Mouse (Mus musculus) MEL (cell line): ENCODE results near the gene Tmem104. TPM values are rescaled to one million over a fixed set of nuclear protein-coding genes. Genes with fewer than 3 reads are reported as not detected.

Experiments
- DNase-seq: peaks from one replicate; pipeline ENCODE4 v3.0.0; 2011; ENCODE audit warnings: low read depth, low spot score
- H3K27ac ChIP-seq: 2 replicates; pipeline ENCODE4 v1.5.1; 2012; ENCODE audit warnings: low read depth, mild to moderate bottlenecking, control low read depth, low read length, moderate library complexity; ENCODE audit not compliant: control insufficient read depth
- H3K27me3 ChIP-seq, 2 experiments: fragments of 150-350 bp in 1 of 2; sonication (generic) in 1 of 2; 2 replicates each; pipeline ENCODE4 v1.6.1; 2012; ENCODE audit warnings: low read length in 2 of 2, mild to moderate bottlenecking in 2 of 2, improper control_type of control experiment in 1 of 2, moderate library complexity in 1 of 2; ENCODE audit not compliant: insufficient read depth in 2 of 2, control insufficient read depth in 1 of 2
- H3K36me3 ChIP-seq, 2 experiments: 2 replicates each; pipeline ENCODE4 v1.6.1; 2012 to 2014; ENCODE audit warnings: low read length in 2 of 2, improper control_type of control experiment in 1 of 2, inconsistent platforms in 1 of 2, mild to moderate bottlenecking in 1 of 2; ENCODE audit not compliant: insufficient read depth in 2 of 2, control insufficient read depth in 1 of 2
- H3K4me1 ChIP-seq, 2 experiments: fragments of 150-350 bp in 1 of 2; sonication (generic) in 1 of 2; 2 replicates each; pipeline ENCODE4 v1.6.1; 2012; ENCODE audit warnings: low read length in 2 of 2, improper control_type of control experiment in 1 of 2, mild to moderate bottlenecking in 1 of 2; ENCODE audit not compliant: insufficient read depth in 2 of 2, control insufficient read depth in 1 of 2
- H3K4me3 ChIP-seq, 2 experiments: fragments of 150-350 bp in 1 of 2; sonication (generic) in 1 of 2; 2 replicates each; pipeline ENCODE4 v1.5.1; 2012; ENCODE audit warnings: low read depth in 2 of 2, low read length in 2 of 2, mild to moderate bottlenecking in 2 of 2, moderate library complexity in 2 of 2, control low read depth in 1 of 2, improper control_type of control experiment in 1 of 2; ENCODE audit not compliant: control insufficient read depth in 1 of 2, insufficient read depth in 1 of 2
- H3K79me2 ChIP-seq: 2 replicates; pipeline ENCODE4 v1.6.1; 2012; ENCODE audit warnings: mild to moderate bottlenecking, low read length, moderate library complexity; ENCODE audit not compliant: control insufficient read depth, poor library complexity, insufficient read depth
- H3K9ac ChIP-seq: 2 replicates; pipeline ENCODE4 v1.6.1; 2012; ENCODE audit warnings: low read depth, mild to moderate bottlenecking, control low read depth, low read length, moderate library complexity; ENCODE audit not compliant: control insufficient read depth, poor library complexity, severe bottlenecking
- H3K9me3 ChIP-seq: fragments of 150-350 bp; sonication (generic); replicated peaks from 2 replicates; pipeline ENCODE4 v1.6.1; 2012; ENCODE audit warnings: mild to moderate bottlenecking, low read length, improper control_type of control experiment, moderate library complexity; ENCODE audit not compliant: insufficient read depth
- CHD1 ChIP-seq: IDR thresholded peaks from 2 replicates; pipeline ENCODE4 v1.6.1; 2012; ENCODE audit warnings: low read depth, mild to moderate bottlenecking, inconsistent platforms, low read length, improper control_type of control experiment
- CHD2 ChIP-seq: IDR thresholded peaks from 2 replicates; pipeline ENCODE4 v1.6.1; 2011; ENCODE audit warnings: low read length, improper control_type of control experiment
- CTCF ChIP-seq, 3 experiments: IDR thresholded peaks in 2 of 3; conservative IDR thresholded peaks in 1 of 3; 2 replicates each; pipeline ENCODE4 v1.5.1; 2011 to 2012; ENCODE audit warnings: low read length in 3 of 3, low read depth in 2 of 3, mild to moderate bottlenecking in 2 of 3, improper control_type of control experiment in 1 of 3, inconsistent platforms in 1 of 3, mixed read lengths in 1 of 3, moderate library complexity in 1 of 3; ENCODE audit not compliant: control insufficient read depth in 1 of 3, insufficient read depth in 1 of 3, poor library complexity in 1 of 3, severe bottlenecking in 1 of 3
- ELF1 ChIP-seq: IDR thresholded peaks from 2 replicates; pipeline ENCODE4 v1.6.1; 2014; ENCODE audit warnings: low read depth, mild to moderate bottlenecking, inconsistent platforms, low read length, improper control_type of control experiment, moderate library complexity
- EP300 ChIP-seq, 2 experiments: IDR thresholded peaks; 2 replicates each; pipeline ENCODE4 v1.6.1; 2011; ENCODE audit warnings: improper control_type of control experiment in 2 of 2, low read length in 2 of 2, low read depth in 1 of 2, mild to moderate bottlenecking in 1 of 2
- ETS1 ChIP-seq: IDR thresholded peaks from 2 replicates; pipeline ENCODE4 v1.6.1; 2012; ENCODE audit warnings: low read depth, mild to moderate bottlenecking, inconsistent platforms, low read length, improper control_type of control experiment, moderate library complexity
- GABPA ChIP-seq: IDR thresholded peaks from 2 replicates; pipeline ENCODE4 v1.6.1; 2012; ENCODE audit warnings: low read depth, mild to moderate bottlenecking, inconsistent platforms, low read length, improper control_type of control experiment, moderate library complexity
- GATA1 ChIP-seq: IDR thresholded peaks from 2 replicates; pipeline ENCODE4 v1.6.1; 2011; ENCODE audit warnings: low read depth, low read length, improper control_type of control experiment
- JUND ChIP-seq: IDR thresholded peaks from 2 replicates; pipeline ENCODE4 v1.6.1; 2011; ENCODE audit warnings: low read depth, mild to moderate bottlenecking, improper control_type of control experiment, low read length
- MAFK ChIP-seq: IDR thresholded peaks from 2 replicates; pipeline ENCODE4 v1.6.1; 2011; ENCODE audit warnings: low read depth, mild to moderate bottlenecking, low read length, improper control_type of control experiment, borderline replicate concordance
- MAX ChIP-seq: IDR thresholded peaks from 2 replicates; pipeline ENCODE4 v1.6.1; 2011; ENCODE audit warnings: low read length, improper control_type of control experiment
- MAZ ChIP-seq: IDR thresholded peaks from 2 replicates; pipeline ENCODE4 v1.6.1; 2012; ENCODE audit warnings: low read depth, mild to moderate bottlenecking, inconsistent platforms, low read length, improper control_type of control experiment
- MEF2A ChIP-seq: IDR thresholded peaks from 2 replicates; pipeline ENCODE4 v1.6.1; 2014; ENCODE audit warnings: low read depth, mild to moderate bottlenecking, inconsistent platforms, low read length, improper control_type of control experiment; ENCODE audit not compliant: poor library complexity, insufficient replicate concordance, severe bottlenecking; ENCODE audit errors: extremely low read depth
- MYB ChIP-seq: IDR thresholded peaks from 2 replicates; pipeline ENCODE4 v1.6.1; 2011; ENCODE audit warnings: mild to moderate bottlenecking, low read depth, low read length, improper control_type of control experiment
- MYC ChIP-seq: IDR thresholded peaks from 2 replicates; pipeline ENCODE4 v1.6.1; 2011; ENCODE audit warnings: low read depth, mild to moderate bottlenecking, low read length, improper control_type of control experiment, moderate library complexity
- RAD21 ChIP-seq: IDR thresholded peaks from 2 replicates; pipeline ENCODE4 v1.6.1; 2011; ENCODE audit warnings: mild to moderate bottlenecking, low read depth, low read length, improper control_type of control experiment
- RCOR1 ChIP-seq: IDR thresholded peaks from 2 replicates; pipeline ENCODE4 v1.6.1; 2012; ENCODE audit warnings: low read depth, mild to moderate bottlenecking, inconsistent platforms, low read length, improper control_type of control experiment
- TAL1 ChIP-seq: IDR thresholded peaks from 2 replicates; pipeline ENCODE4 v1.6.1; 2012; ENCODE audit warnings: mild to moderate bottlenecking, inconsistent platforms, low read length, moderate library complexity, mixed read lengths
- TBP ChIP-seq: IDR thresholded peaks from 2 replicates; pipeline ENCODE4 v1.8.0; 2011; ENCODE audit warnings: low read depth, low read length, improper control_type of control experiment
- USF2 ChIP-seq, 2 experiments: IDR thresholded peaks; 2 replicates each; pipeline ENCODE4 v1.6.1; 2011 to 2012; ENCODE audit warnings: improper control_type of control experiment in 2 of 2, low read length in 2 of 2, borderline replicate concordance in 1 of 2, inconsistent platforms in 1 of 2, low read depth in 1 of 2, mild to moderate bottlenecking in 1 of 2; ENCODE audit not compliant: insufficient read depth in 1 of 2
- ZKSCAN1 ChIP-seq: IDR thresholded peaks from 2 replicates; pipeline ENCODE4 v1.6.1; 2012; ENCODE audit warnings: low read depth, mild to moderate bottlenecking, inconsistent platforms, low read length, improper control_type of control experiment, moderate library complexity
- polyA plus RNA-seq, 2 experiments: library from polyadenylated mRNA; stranded (reverse) in 1 of 2; unstranded in 1 of 2; fragments of >175 nt in 1 of 2; fragments of >200 nt in 1 of 2; gene quantifications; 2 replicates each; pipeline versions ENCODE4 v1.2.1 to v1.2.4; 2012; ENCODE audit warnings: low replicate concordance in 2 of 2, low read depth in 1 of 2; ENCODE audit not compliant: insufficient read length in 2 of 2, insufficient read depth in 1 of 2, missing spikeins in 1 of 2
- total RNA-seq: library from RNA; depleted of rRNA; stranded (reverse); fragments of 300-350 nt; gene quantifications from 2 replicates; pipeline ENCODE4 v1.2.3, GENCODE M21; 2012

Gene Tmem104
- total and polyA plus RNA-seq, 3 experiments: 21.9 to 24.8 TPM; not detected in 1

DNA sequence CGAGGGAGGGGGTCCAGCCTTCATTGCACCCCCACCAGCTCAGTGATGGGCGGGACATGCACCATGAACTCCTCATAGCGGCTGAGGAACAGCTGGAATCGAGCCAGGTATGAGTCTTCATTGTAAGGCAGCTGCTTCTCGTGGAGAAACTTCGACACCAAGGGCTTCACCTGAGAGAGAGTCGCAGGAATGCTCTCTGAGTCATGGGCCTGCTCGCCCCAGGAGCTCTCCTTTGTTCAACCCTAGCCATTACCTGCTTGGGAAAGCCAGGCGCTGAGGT lies 96.1 kb downstream of the Tmem104 start:
- H3K79me2 ChIP-seq: no peaks in the 10 kb centered on the region
- no peaks in the 10 kb centered on the region for H3K27me3 ChIP-seq
- H3K27ac ChIP-seq: no peak overlapping the region
- TF ChIP-seq MEF2A (no peak), ELF1 (no peak), MAZ (no peak), GATA1 (no peak), ETS1 (no peak)
- no peak overlapping the region for H3K9ac ChIP-seq
- peaks cover 4 to 7% of the 10 kb centered on the region in 2 experiments; a peak in 3 of 4 replicates for H3K4me1 ChIP-seq
- no peak for DNase-seq
- H3K9me3 ChIP-seq: no peaks in the 10 kb centered on the region
- no peak overlapping the region for H3K4me3 ChIP-seq
- peaks cover 0 to 5% of the 10 kb centered on the region in 2 experiments; a peak in 2 of 4 replicates for H3K36me3 ChIP-seq

DNA sequence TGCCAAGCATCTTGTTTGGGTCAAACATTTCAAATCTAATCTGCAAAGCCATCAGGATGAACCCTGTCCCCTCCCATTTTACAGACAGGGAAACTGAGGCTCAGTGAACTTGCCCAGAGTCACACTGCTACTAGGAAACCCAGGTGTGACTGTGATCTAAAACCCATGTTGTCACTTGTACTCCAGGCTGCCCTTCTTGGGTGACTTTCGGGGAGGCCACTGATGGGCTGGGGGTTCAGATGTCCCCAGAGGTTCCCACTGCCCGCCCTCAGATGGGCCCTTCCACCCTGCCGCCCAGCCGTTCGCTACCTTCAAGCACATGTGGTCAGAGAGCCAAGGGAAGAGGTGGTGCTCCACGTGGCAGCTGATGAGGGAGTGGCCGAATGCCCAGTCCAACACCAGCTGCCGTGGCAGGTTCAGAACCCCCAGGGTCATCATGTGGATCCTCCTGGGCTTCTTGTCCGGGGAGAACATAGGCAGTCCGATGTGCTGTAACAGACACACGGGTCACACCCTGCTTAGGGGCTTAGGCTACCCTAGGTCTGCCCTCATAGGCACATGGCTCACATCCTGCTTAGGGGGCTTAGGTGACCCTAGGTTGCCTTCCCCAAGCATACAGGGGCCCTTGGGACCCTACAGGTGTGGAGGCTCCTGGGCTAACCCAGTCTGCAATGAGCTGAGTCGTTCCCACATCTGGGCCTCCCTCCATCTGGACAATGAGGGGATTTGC lies 96.8 kb downstream of the Tmem104 start:
- no peak for DNase-seq
- H3K9ac ChIP-seq: no peak overlapping the region
- H3K4me3 ChIP-seq: no peak overlapping the region
- H3K27me3 ChIP-seq: no peaks in the 10 kb centered on the region
- peaks cover 4 to 6% of the 10 kb centered on the region in 2 experiments; a peak in 3 of 4 replicates for H3K4me1 ChIP-seq
- no peak overlapping the region for H3K27ac ChIP-seq
- peaks cover 0 to 5% of the 10 kb centered on the region in 2 experiments; a peak in 2 of 4 replicates for H3K36me3 ChIP-seq
- no peaks in the 10 kb centered on the region for H3K79me2 ChIP-seq
- TF ChIP-seq USF2 (IDR thresholded peaks at IDR 0.05; ENCODE audit: borderline replicate concordance in 1 of 2, insufficient read depth in 1 of 2, low read depth in 1 of 2, low read length in 2 of 2) (no peak), MAFK (no peak), GABPA (no peak), RAD21 (no peak), EP300 (IDR thresholded peaks at IDR 0.05; ENCODE audit: low read depth in 1 of 2, low read length in 2 of 2) (no peak), CTCF (IDR thresholded peaks at IDR 0.05 in 2 of 3, conservative IDR thresholded peaks at IDR 0.05 in 1 of 3; ENCODE audit: control insufficient read depth in 1 of 3, insufficient read depth in 1 of 3, low read depth in 2 of 3, low read length in 3 of 3, poor library complexity in 1 of 3, severe bottlenecking in 1 of 3) (no peak), ELF1 (no peak), RCOR1 (no peak)
- H3K9me3 ChIP-seq: no peaks in the 10 kb centered on the region

DNA sequence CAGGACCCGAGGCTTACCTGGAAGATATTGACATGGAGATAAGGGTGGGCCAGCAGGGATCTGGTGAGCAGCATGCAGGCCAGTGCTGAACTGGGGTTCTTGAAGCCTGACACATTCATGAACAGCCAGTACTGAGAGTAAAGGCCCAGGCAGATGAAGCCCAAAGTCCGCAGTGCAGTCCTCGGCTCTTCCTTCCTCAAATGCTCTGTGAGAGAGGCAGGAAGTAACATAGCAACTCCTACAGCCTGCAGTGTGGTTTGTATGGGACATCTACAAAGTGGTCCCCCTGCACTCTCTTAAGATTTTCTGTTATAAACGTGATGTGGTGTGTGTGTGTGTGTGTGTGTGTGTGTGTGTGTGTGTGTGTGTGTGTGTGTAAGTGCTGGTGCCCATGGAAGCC lies 98.0 kb downstream of the Tmem104 start:
- TF ChIP-seq CHD2 (no peak), GABPA (no peak), TAL1 (no peak), ETS1 (no peak), TBP (no peak), JUND (no peak), USF2 (IDR thresholded peaks at IDR 0.05; ENCODE audit: borderline replicate concordance in 1 of 2, insufficient read depth in 1 of 2, low read depth in 1 of 2, low read length in 2 of 2) (no peak), CTCF (IDR thresholded peaks at IDR 0.05 in 2 of 3, conservative IDR thresholded peaks at IDR 0.05 in 1 of 3; ENCODE audit: control insufficient read depth in 1 of 3, insufficient read depth in 1 of 3, low read depth in 2 of 3, low read length in 3 of 3, poor library complexity in 1 of 3, severe bottlenecking in 1 of 3) (no peak), CHD1 (no peak), MYB (no peak), ZKSCAN1 (no peak), MAX (no peak), MYC (no peak)
- Histone ChIP-seq H3K9ac (no peak overlapping the region), H3K4me1 (peaks cover 0 to 1% of the 10 kb centered on the region in 2 experiments; a peak in 2 of 4 replicates), H3K27ac (no peak overlapping the region), H3K4me3 (no peak overlapping the region), H3K9me3 (no peaks in the 10 kb centered on the region), H3K27me3 (no peaks in the 10 kb centered on the region), H3K36me3 (peaks cover 0 to 1% of the 10 kb centered on the region in 2 experiments; a peak in 1 of 4 replicates), H3K79me2 (no peaks in the 10 kb centered on the region)
- no peak for DNase-seq
